Mouse (Mus musculus) retina, adult 2 months (tissue): ENCODE data around the gene Gm45618.

Experiments used
- DNase-seq: peaks from one replicate; pipeline ENCODE4 v3.0.0-alpha.2; 2012; ENCODE audit warnings: low read depth, low spot score

Gm45618 gene

GRCm38 (mm10) chr7:142070458-142071211 lies 49.9 kb downstream of the Gm45618 start:
- DNase-seq = peak; percentile 69
